Mouse (Mus musculus): Measurements from ENCODE around the gene Add2.

DNA sequence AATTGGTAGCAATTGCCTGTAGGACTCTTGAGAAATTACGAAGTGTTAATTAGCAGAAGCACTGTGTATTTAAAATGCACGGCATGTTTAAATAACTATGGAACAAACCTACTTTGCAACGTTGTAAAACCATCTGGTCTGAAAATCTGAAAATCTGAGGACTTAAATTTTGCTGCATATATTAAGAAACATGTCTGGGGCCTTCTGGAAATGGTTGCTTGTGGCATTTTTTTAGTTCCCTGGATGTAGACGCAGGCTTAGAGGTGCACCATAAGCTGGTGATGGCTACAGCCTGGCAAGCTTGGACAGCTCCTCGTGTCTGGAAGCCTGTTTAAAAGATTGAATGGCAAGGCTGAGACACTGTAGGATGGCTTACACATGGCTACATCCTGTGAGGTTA lies 40.5 kb downstream of the Add2 start:
- TF ChIP-seq CTCF (IDR thresholded peaks at IDR 0.05; ENCODE audit: insufficient read depth, low read length) (no peak), POLR2A (IDR thresholded peaks at IDR 0.05; ENCODE audit: borderline replicate concordance, extremely low read depth, low read depth, low read length) (no peak)
